Mouse (Mus musculus) liver, adult 2 months (tissue): ENCODE results near the gene Plod2. TPM values are rescaled to one million over a fixed set of nuclear protein-coding genes. Genes with fewer than 3 reads are reported as not detected.

ENCODE experiments used
- DNase-seq: peaks from one replicate; pipeline ENCODE4 v3.0.0-alpha.2; 2011; ENCODE audit warnings: low read depth, low spot score; ENCODE audit errors: extremely low read depth
- H3K27ac ChIP-seq: fragments of 200-500 bp; replicated peaks from 2 replicates; pipeline ENCODE4 v1.5.1; 2012; ENCODE audit warnings: low read depth, mild to moderate bottlenecking, control low read depth, inconsistent platforms, low read length; ENCODE audit not compliant: insufficient read depth
- H3K27me3 ChIP-seq: fragments of 200-500 bp; 2 replicates; pipeline ENCODE4 v1.6.1; 2012; ENCODE audit warnings: mild to moderate bottlenecking, moderate library complexity, low read length, inconsistent platforms; ENCODE audit not compliant: control insufficient read depth, insufficient read depth
- H3K36me3 ChIP-seq: fragments of 200-500 bp; 2 replicates; pipeline ENCODE4 v1.6.1; 2012; ENCODE audit warnings: low read length, inconsistent platforms; ENCODE audit not compliant: control insufficient read depth, insufficient read depth
- H3K4me1 ChIP-seq: fragments of 200-500 bp; 2 replicates; pipeline ENCODE4 v1.6.1; 2011; ENCODE audit warnings: low read length; ENCODE audit not compliant: control insufficient read depth, insufficient read depth
- H3K4me3 ChIP-seq: fragments of 200-500 bp; 2 replicates; pipeline ENCODE4 v1.5.1; 2011; ENCODE audit warnings: low read depth, mild to moderate bottlenecking, control low read depth, low read length, moderate library complexity; ENCODE audit not compliant: insufficient read depth
- H3K79me2 ChIP-seq: fragments of 200-500 bp; 2 replicates; pipeline ENCODE4 v1.6.1; 2012; ENCODE audit warnings: inconsistent platforms, mild to moderate bottlenecking, low read length, moderate library complexity; ENCODE audit not compliant: control insufficient read depth, insufficient read depth
- H3K9ac ChIP-seq: fragments of 200-500 bp; 2 replicates; pipeline ENCODE4 v1.6.1; 2012; ENCODE audit warnings: low read depth, mild to moderate bottlenecking, control low read depth, inconsistent platforms, low read length
- CTCF ChIP-seq: fragments of 200-500 bp; IDR thresholded peaks from 2 replicates; pipeline ENCODE4 v1.5.1; 2011; ENCODE audit warnings: low read depth, low read length, control low read depth
- POLR2A ChIP-seq: fragments of 200-500 bp; IDR thresholded peaks from 2 replicates; pipeline ENCODE4 v1.6.1; 2011; ENCODE audit warnings: low read length, control low read depth; ENCODE audit not compliant: insufficient read depth; ENCODE audit errors: extremely low read depth
- WGBS: fragments of 180-500 bp; shearing (Covaris S2); methylation state at CpG from one replicate; pipeline ENCODE4 v1.1.7; 2018; 5-methylcytosine and 5-hydroxymethylcytosine counted together
- polyA plus RNA-seq: library from polyadenylated mRNA; depleted of rRNA; stranded (reverse); fragments of >200 nt; gene quantifications from 2 replicates; pipeline ENCODE4 v1.2.3, GENCODE M21; 2012
- total RNA-seq: library from RNA; depleted of rRNA; stranded (reverse); fragments of >200 nt; gene quantifications from 2 replicates; pipeline ENCODE4 v1.2.3, GENCODE M21; 2014

The Plod2 gene
- total and polyA plus RNA-seq, 2 experiments, result 0.26 to 1.1 TPM

GRCm38 (mm10) chr9:92544146-92544545, 2.1 kb downstream of the Plod2 start:
- Histone ChIP-seq H3K4me3 (no peak overlapping the region), H3K27ac (no peak overlapping the region), H3K36me3 (no peaks in the 10 kb centered on the region), H3K4me1 (no peaks in the 10 kb centered on the region), H3K9ac (no peak overlapping the region), H3K27me3 (peaks cover 5% of the 10 kb centered on the region), H3K79me2 (no peaks in the 10 kb centered on the region)
- DNase-seq, result no peak
- WGBS, result 100% methylated on average over 1 of the region's 1 CpGs
- TF ChIP-seq CTCF (no peak), POLR2A (no peak)

GRCm38 (mm10) chr9:92545021-92545420, 3.0 kb downstream of the Plod2 start:
- Histone ChIP-seq H3K4me1 (no peaks in the 10 kb centered on the region), H3K27ac (no peak overlapping the region), H3K79me2 (no peaks in the 10 kb centered on the region), H3K4me3 (no peak overlapping the region), H3K27me3 (peaks cover 5% of the 10 kb centered on the region), H3K36me3 (no peaks in the 10 kb centered on the region), H3K9ac (no peak overlapping the region)
- 74% methylated on average over 6 of the region's 6 CpGs for WGBS
- TF ChIP-seq POLR2A, result no peak
- TF ChIP-seq CTCF, result no peak
- DNase-seq, result no peak

GRCm38 (mm10) chr9:92546446-92546845, 4.4 kb downstream of the Plod2 start:
- Histone ChIP-seq H3K4me3 (no peak overlapping the region), H3K4me1 (no peaks in the 10 kb centered on the region), H3K79me2 (no peaks in the 10 kb centered on the region), H3K27ac (no peak overlapping the region), H3K27me3 (peaks cover 5% of the 10 kb centered on the region), H3K36me3 (no peaks in the 10 kb centered on the region), H3K9ac (no peak overlapping the region)
- 92% methylated on average over 8 of the region's 8 CpGs for WGBS
- TF ChIP-seq CTCF (no peak), POLR2A (no peak)
- no peak for DNase-seq

- no peak for TF ChIP-seq CTCF
- no peak for TF ChIP-seq POLR2A
- no peak for DNase-seq
- Histone ChIP-seq H3K36me3 (no peaks in the 10 kb centered on the region), H3K27ac (no peak overlapping the region), H3K27me3 (peaks cover 5% of the 10 kb centered on the region), H3K4me1 (no peaks in the 10 kb centered on the region), H3K9ac (no peak overlapping the region), H3K4me3 (no peak overlapping the region), H3K79me2 (no peaks in the 10 kb centered on the region)
- WGBS, result 72% methylated on average over 2 of the region's 2 CpGs
Measured at GRCm38 (mm10) chr9:92547106-92547505, 5.1 kb downstream of the Plod2 start.

GRCm38 (mm10) chr9:92547821-92548220, 5.8 kb downstream of the Plod2 start:
- Histone ChIP-seq H3K79me2 (no peaks in the 10 kb centered on the region), H3K9ac (no peak overlapping the region), H3K27me3 (peaks cover under 1% of the 10 kb centered on the region; the same call in 1 of the 2 replicates), H3K4me1 (no peaks in the 10 kb centered on the region), H3K27ac (no peak overlapping the region), H3K4me3 (no peak overlapping the region), H3K36me3 (no peaks in the 10 kb centered on the region)
- TF ChIP-seq POLR2A, result no peak
- TF ChIP-seq CTCF, result no peak
- DNase-seq, result no peak
- WGBS, result 94% methylated on average over 7 of the region's 7 CpGs

GRCm38 (mm10) chr9:92548603-92549002, 6.6 kb downstream of the Plod2 start:
- TF ChIP-seq POLR2A, result no peak
- no peak for TF ChIP-seq CTCF
- WGBS, result 83% methylated on average over 9 of the region's 9 CpGs
- no peak overlapping the region for H3K27ac ChIP-seq

More at GRCm38 (mm10) chr9:92548603-92549002, 6.6 kb downstream of the Plod2 start:
- Histone ChIP-seq H3K79me2 (no peaks in the 10 kb centered on the region), H3K4me3 (no peak overlapping the region), H3K9ac (no peak overlapping the region), H3K27me3 (no peaks in the 10 kb centered on the region), H3K4me1 (no peaks in the 10 kb centered on the region), H3K36me3 (no peaks in the 10 kb centered on the region)
- DNase-seq, result no peak
